Mouse (Mus musculus) cerebellum, postnatal 14 days (tissue): ENCODE measurements at regions not wholly inside any gene's neighbourhood (a gene's known extent, or its start where the extent isn't known, plus 50 kb on each side); places are given as distances from the start of the nearest gene placed in this dataset.
A peak's percentile ranks its signal among the peaks of the same experiment; 100 is the strongest.
"Not testable (repeated sequence)": the region's sequence is repeated elsewhere in the genome, so short reads cannot be mapped to it uniquely, and the experiment has no call there.

Source experiments
- DNase-seq, 2 experiments: peaks; one replicate each; pipeline ENCODE4 v3.0.0; 2021; ENCODE audit warnings: mixed read lengths in 2 of 2

GRCm38 (mm10) chr15:96817626-96818025, 118.1 kb upstream of the Slc38a2 start:
- no peak for DNase-seq

DNA sequence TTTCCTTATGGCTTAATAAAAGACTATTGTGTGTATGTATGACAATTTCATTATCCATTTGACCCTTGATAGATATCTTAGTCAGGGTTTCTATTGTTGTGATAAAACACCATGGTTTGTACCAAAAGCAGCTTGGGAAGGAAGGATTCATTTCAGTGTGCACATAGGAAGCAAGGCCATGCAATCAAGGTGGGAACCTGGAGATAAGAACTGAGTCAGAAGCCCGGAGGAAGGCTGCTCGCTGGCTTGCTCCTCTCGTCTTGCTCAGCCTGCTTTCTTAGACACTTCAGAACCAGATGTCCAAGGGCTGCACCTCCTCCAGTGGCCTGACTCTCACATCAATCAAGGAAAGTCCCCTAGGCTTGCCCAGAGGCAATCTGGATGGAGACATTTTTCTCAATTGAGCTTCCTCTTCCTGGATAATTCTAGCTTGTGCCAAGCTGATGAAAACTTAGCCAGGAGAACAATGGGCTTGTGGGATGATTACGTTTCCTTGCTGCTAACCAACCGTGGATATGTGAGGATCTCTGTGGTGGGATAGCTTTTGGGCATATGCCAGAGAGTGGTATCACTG, 117.6 kb upstream of the Slc38a2 start:
- DNase-seq: no peak

GRCm38 (mm10) chr15:96813472-96813871, 113.9 kb upstream of the Slc38a2 start:
- DNase-seq: no peak

GRCm38 (mm10) chr15:96802729-96803053, 103.2 kb upstream of the Slc38a2 start:
- no peak for DNase-seq

GRCm38 (mm10) chr15:96802034-96802728, 102.7 kb upstream of the Slc38a2 start:
- DNase-seq: no peak

DNA sequence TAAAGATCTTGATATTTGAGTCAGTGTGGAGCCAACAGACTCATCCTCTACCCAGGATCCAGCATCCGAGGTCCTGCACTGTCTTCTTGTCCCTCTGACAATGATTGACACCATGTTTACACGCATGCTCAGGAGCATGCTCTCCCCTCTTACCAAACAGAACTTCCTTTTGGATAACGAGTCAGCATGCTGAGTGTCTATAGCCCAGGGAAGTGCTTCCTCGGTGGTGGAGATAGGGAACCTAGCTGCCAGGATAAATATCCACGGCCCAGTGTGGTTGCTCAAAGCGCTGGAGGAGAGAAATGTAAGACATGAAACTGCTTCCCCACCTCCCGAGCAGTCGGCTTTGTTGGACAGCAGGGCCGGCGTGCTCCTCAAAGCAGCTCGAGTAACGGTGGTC, 99.7 kb upstream of the Slc38a2 start:
- DNase-seq: no peak

DNA sequence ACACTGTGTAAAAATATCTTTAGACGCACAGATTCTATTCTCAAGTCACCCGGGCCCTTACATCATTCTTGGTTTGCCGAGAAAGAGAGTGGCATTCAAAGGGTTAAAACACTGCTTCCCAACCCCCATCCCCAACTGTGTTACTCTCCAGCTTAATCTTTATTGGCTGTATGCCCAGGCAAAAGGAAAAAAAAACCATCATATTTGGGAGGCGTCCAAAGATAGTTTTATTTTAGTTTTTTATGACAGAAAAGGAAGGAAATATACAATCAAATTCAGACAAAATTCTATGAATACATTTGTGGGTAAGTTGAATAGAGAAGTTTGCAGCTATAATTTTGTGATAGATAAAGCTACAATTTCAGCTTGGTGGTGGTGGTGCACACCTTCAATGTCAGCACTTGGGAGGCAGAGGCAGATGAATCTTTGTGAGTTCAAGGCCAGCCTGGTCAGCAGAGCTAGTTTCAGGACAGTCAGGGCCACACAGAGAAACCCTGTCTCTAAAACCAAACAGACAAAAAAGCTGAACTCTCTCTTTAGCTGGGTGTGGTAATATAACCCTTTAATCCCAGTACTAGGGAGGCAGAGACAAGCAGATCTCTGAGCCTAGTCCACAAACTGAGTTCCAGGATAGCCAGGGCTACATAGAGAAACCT, 98.2 kb upstream of the Slc38a2 start:
- peak in 1 of 2 experiments; percentile 9 for DNase-seq

DNA sequence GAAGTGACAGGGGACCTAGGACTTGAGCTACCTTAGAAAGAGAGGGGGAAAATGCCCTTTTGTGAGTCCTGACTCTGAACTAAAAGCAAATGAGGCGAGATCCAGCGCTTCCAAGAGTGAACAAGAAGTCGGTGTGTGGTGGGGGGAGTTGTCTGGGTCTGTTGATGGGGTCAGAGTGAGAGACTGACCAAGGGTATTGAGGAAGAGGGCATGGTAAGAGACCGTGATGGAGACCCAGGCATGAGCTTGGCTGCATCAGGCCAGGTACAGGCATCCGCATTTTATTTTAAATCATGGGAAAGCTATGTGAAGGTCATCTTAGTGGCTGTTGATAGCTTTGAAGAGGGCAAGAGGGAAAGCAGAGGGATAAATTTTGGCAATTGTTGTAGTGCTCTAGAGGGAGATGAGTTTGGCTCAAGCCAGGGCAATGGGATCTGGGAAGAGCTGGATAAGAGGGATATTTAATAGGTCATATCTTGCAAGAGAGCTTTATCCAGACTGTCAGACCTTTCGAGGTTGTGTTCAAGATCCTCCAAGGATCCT, 94.7 kb upstream of the Slc38a2 start:
- DNase-seq: no peak

GRCm38 (mm10) chr15:96793251-96793650, 93.7 kb upstream of the Slc38a2 start:
- DNase-seq: no peak

GRCm38 (mm10) chr15:96791306-96791705, 91.8 kb upstream of the Slc38a2 start:
- no peak for DNase-seq

- not testable (repeated sequence) for DNase-seq
Observed at GRCm38 (mm10) chr15:96787921-96788320, 88.4 kb upstream of the Slc38a2 start.

DNA sequence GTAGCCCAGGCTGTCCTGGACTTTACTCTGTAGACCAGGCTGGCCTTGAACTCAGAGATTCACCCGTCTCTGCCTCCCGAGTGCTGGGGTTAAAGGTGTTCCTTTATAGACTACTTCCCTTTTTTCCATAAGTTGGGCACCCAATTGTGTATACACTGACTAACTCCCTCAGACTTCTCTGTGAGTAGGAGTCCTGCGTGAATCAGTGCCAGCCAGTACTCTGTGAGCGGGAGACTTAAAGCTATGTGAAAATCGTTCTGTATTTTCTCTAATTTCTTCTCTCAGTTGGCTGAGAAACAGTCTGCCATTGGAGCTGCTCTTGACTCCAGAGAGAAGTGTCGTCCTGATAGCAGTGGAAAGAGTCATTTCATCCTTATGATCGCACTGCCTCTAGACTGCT, 85.0 kb upstream of the Slc38a2 start:
- no peak for DNase-seq

- DNase-seq: no peak
Observed at GRCm38 (mm10) chr15:96781560-96781959, 82.0 kb upstream of the Slc38a2 start.

DNA sequence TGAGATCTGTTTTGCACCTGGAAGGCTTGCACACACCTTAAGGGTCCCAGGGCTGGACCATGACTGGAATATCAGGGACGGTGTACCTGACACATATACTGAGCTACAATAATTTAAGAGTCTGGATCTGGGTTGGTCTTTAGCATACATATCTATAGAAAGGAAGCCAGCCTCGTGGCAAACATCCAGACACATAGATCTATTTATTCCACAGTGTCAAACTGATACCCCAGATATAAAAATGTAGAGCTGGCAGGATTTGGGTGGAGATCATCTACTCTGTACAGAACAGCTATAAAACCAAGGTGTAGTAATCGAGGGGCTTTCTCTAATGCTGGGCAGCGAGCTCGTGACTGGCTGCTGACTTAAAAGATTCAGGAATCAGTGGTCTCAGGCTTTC, 81.1 kb upstream of the Slc38a2 start:
- no peak for DNase-seq

DNA sequence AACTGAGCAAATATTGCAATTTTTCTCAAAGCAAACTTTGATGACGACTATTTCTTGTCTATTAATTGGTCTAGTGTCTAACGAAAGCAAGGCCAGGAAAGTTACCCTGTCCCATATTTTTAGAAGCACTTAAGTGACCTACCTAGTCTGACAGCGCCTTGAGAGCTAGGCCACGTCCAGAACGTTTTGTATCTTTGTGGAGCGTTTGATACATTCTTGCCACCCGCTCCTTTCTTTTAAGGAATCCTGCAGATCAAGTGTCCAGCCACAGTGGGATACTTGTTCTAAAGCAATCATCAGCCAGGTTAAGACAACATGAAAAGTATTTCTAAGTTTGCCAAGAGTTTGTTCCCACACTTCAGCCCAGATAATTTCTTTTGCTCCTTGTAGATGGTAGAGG, 79.8 kb upstream of the Slc38a2 start:
- no peak for DNase-seq

DNA sequence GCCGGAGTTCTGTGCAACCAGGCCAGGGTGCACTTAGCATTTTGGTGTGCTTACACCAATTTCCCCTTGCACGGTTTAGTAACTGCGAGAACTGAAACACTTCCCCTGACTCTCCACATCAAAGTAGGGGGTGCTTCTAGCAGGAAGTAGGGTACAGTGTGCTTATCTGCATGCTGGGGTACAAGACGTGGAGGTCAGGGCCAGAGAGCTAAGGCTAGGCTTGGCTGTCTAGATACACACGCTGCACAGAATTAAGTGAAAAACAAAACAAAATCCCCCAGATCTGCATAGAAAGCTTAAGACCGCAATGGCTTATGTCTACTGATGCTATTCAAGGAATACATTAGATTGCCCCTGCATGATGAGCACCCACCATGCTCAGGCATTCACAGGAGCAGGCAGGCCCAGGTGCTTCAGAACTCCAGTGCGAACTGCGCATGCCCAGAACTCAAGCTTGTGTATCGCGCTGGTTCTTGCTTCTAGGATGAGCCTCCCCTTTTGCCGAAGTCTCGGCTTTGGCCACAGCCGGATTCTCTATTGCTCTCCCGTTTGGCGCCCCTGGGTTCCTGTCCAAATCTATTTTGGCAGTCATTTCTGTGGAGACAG, 78.9 kb upstream of the Slc38a2 start:
- DNase-seq: no peak

DNA sequence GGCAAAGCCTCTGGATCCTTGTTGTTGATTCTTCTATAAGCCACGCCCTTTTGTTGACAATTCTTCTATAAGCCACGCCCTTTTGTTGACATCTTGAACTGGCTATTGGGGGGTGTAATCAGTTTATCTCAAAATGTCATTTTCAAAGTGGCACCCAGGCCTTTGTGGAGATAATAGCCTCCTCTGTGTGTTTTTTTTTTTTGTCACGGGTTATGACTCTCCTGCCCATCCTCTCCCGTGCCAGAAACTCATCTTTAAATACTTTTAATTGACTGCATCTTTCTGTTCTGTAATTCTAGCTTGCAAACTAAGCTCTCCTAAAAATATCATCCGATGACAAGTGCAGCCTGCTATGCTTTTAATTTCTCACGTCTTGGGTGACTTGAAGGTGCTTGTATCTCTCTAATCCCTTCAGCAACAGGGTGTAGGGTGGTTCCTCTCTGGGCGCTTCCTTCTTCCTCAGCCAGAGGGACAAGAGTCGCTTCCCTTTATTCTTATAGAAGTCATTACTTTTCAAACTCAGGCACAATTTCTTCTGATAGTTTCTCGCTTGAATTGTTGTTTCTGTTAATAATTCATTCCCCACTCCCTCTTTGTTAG, 77.0 kb upstream of the Slc38a2 start:
- no peak for DNase-seq

- DNase-seq: no peak
Observed at GRCm38 (mm10) chr15:96775129-96775528, 75.6 kb upstream of the Slc38a2 start.

GRCm38 (mm10) chr15:96774664-96775063, 75.1 kb upstream of the Slc38a2 start:
- DNase-seq: no peak

DNA sequence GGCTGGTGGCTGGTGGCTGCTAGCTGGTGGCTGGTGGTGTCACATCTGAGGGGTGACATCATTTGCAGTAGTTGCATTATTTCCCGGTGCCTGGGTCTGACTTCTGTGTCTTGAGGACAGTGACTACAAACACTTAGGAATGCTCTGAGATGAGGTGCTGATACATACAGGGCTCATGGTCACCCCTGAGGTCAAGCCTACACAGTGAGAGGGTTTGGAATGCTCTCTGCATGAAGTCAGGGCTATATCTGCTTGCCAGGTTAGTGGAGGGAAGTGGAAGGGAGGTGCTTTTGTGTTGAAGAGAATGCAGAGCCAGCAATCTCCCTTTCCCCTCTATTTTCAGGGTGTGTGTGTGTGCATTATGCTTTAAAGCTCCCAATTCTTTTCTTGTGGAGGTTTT, 74.1 kb upstream of the Slc38a2 start:
- no peak for DNase-seq

- no peak for DNase-seq
Observed at GRCm38 (mm10) chr15:96772701-96773100, 73.2 kb upstream of the Slc38a2 start.

- DNase-seq: no peak
Observed at GRCm38 (mm10) chr15:96770786-96771185, 71.3 kb upstream of the Slc38a2 start.

- DNase-seq: no peak
Observed at GRCm38 (mm10) chr15:96770299-96770698, 70.8 kb upstream of the Slc38a2 start.
